ENCODE assay signal across 12 mouse cellular contexts in genomic region chr5:121926543-121926814, GRCm38 (mm10).
DNase-seq lines count a peak whose midpoint lies in the region; TF ChIP-seq lines count a peak whose summit lies in the region.
"Had no signal": no experiment of that assay in that cellular context is flagged by ENCODE, and none has a peak within 500 bp of the region (broad histone marks: within the 10 kb centered on the region; RNA-seq: fewer than 3 reads in every experiment).

No protein-coding gene starts in this region.

- H3K27ac ChIP-seq in ES-E14 (ENCODE audit: insufficient read depth, low read depth, low read length, poor library complexity, severe bottlenecking) = no peak overlapping the region
- H3K27ac ChIP-seq: embryonic facial prominence, embryonic 15.5 days had no signal

- peaks cover 0 to 8% of the 10 kb centered on the region in 2 experiments; a peak in 2 of 4 replicates for H3K4me1 ChIP-seq in ES-E14 (ENCODE audit: control insufficient read depth in 2 of 2, insufficient read depth in 2 of 2, low read length in 2 of 2, poor library complexity in 1 of 2)

- in situ Hi-C loops in ES-E14 (cut with MboI; ENCODE audit: low sequenced_read_pairs in 2 of 2, unreplicated experiment in 2 of 2) = no loop called here

- intact Hi-C loops in left cerebral cortex, postnatal 36 days (cut with DNase I) = loop anchor here (5.0 kb wide), 1 partner anchor 34 kb away; no protein-coding TSS in a partner anchor

- H3K9me3 ChIP-seq in ES-E14 (ENCODE audit: control insufficient read depth, insufficient read depth, low read depth, low read length) = no peaks in the 10 kb centered on the region
- H3K9me3 ChIP-seq: embryonic facial prominence, embryonic 15.5 days had no signal

- peak; percentile 74 to 75 for DNase-seq in kidney, postnatal 4 days
- DNase-seq in kidney, adult 11 months = no peak
- peak; percentile 62 for DNase-seq in ES-E14 (ENCODE audit: low read depth, low spot score)
- peak; percentile 13 for DNase-seq in c-Kit-positive CD71-positive TER-119-negative erythroid progenitor cells, embryonic 14.5 days (ENCODE audit: low read depth)
- peak; percentile 54 for DNase-seq in neural tube, embryonic 10.5 days (ENCODE audit: extremely low spot score, low spot score)
- no peak for DNase-seq in gastrocnemius, postnatal 10 days
- DNase-seq in left cerebral cortex, postnatal 36 days (ENCODE audit: low spot score in 2 of 2) = no peak
- DNase-seq: heart, adult 11 months; kidney, adult 2 months; right cerebral cortex, postnatal 4 days; thymus, postnatal 25 days had no signal

- no peak overlapping the region for H3K9ac ChIP-seq in ES-E14 (ENCODE audit: insufficient read depth, low read depth, low read length, poor library complexity, severe bottlenecking)
- H3K9ac ChIP-seq: embryonic facial prominence, embryonic 15.5 days had no signal

- no peak overlapping the region for H3K4me3 ChIP-seq in ES-E14 (ENCODE audit: insufficient read depth in 1 of 2, low read depth in 1 of 2, low read length in 2 of 2, poor library complexity in 1 of 2, severe bottlenecking in 1 of 2)
- H3K4me3 ChIP-seq: embryonic facial prominence, embryonic 15.5 days had no signal

- H3K36me3 ChIP-seq in ES-E14 (ENCODE audit: control insufficient read depth, insufficient read depth, low read length, poor library complexity, severe bottlenecking) = no peaks in the 10 kb centered on the region
- H3K36me3 ChIP-seq: embryonic facial prominence, embryonic 15.5 days had no signal

TF ChIP-seq in ES-E14, 5 proteins besides CTCF, POLR2A, EP300 and RAD21:
- TF ChIP-seq HCFC1 (IDR thresholded peaks at IDR 0.05; ENCODE audit: borderline replicate concordance, insufficient read depth, low read length) (no peak), ZC3H11A (IDR thresholded peaks at IDR 0.05; ENCODE audit: borderline replicate concordance, low read depth, low read length) (no peak), CHD2 (IDR thresholded peaks at IDR 0.05; ENCODE audit: low read depth, low read length) (no peak), ZNF384 (IDR thresholded peaks at IDR 0.05; ENCODE audit: low read depth, low read length) (no peak), MAFK (IDR thresholded peaks at IDR 0.05; ENCODE audit: insufficient read depth, low read depth, low read length) (no peak)

Comparison
In these comparisons a context has a peak if more than half of its experiments do, and no peak if none do; other contexts are left out.
1. DNase-seq: peak in kidney, postnatal 4 days (2 of 2), ES-E14 (single experiment), c-Kit-positive CD71-positive TER-119-negative erythroid progenitor cells, embryonic 14.5 days (single experiment) and neural tube, embryonic 10.5 days (single experiment); none in kidney, adult 11 months (single experiment), gastrocnemius, postnatal 10 days (single experiment) and left cerebral cortex, postnatal 36 days (0 of 2).